Mouse (Mus musculus): ENCODE measurements around the gene Fen1. TPM values are rescaled to one million over a fixed set of nuclear protein-coding genes. Genes with fewer than 3 reads are reported as not detected.
A peak's percentile ranks its signal among the peaks of the same experiment; 100 is the strongest.

Gene Fen1
- polyA plus RNA-seq, 1 experiment from 2014 or later, result 83.6 TPM

DNA sequence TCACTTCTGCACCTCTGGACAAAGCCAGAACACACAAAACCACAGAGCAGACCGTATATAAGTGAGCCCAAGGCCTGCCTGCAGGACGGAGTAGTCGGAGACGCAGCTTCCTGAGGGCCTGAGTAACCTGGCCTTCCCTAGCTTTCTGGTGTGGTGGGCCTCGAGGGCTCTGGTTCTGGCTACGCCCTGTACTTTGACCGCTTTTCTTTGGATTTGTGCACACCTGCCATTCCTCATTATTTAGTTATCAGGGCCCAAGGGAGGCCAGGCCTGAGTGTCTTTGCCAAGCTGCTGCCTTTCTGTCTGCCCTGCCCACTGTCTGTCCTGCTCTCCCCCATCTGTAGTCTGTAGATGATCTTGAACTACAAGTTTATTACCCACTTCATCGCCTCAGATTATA, 14.0 kb downstream of the Fen1 start:
- peak overlapping the region; percentile 37; the same call in 1 of the 2 replicates for H3K27ac ChIP-seq (ENCODE audit: low read length)
- WGBS, result 79% methylated on average over 8 of the region's 8 CpGs
- no peak; the same call in 1 of the 2 replicates for ATAC-seq (ENCODE audit: insufficient read depth, low FRiP score)

DNA sequence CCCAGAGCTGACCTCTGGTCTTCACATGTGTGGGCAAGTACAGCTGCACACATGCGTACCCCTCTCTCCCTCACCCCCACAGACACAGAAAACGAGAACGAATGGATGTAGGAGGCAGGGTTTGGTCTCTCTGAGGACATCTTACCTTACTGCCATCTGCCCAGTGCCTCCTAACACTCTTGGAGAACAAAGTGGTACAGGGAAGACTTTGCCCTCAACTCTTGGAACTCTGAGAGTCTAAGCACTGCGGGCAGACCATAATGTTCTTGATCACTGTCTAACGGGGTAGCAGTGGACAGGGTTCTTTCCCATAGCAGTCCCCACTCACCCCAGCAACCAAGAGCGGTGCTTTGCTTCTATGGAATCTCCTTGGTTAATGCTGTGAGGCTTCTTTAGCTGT, 14.9 kb downstream of the Fen1 start:
- Histone ChIP-seq H3K4me3 (replicated peaks; ENCODE audit: low read length) (no peak overlapping the region), H3K27me3 (ENCODE audit: control insufficient read depth, insufficient read depth, low read length) (no peaks in the 10 kb centered on the region), H3K9me3 (replicated peaks; ENCODE audit: control insufficient read depth, low read length) (no peaks in the 10 kb centered on the region), H3K9ac (ENCODE audit: low read length) (no peak overlapping the region), H3K36me3 (ENCODE audit: control insufficient read depth, insufficient read depth, low read length) (peaks cover 24% of the 10 kb centered on the region), H3K4me1 (ENCODE audit: control insufficient read depth, insufficient read depth, low read length) (peaks cover 12% of the 10 kb centered on the region; the same call in 1 of the 2 replicates), H3K4me2 (ENCODE audit: low read depth, low read length) (no peak overlapping the region), H3K27ac (ENCODE audit: low read length) (no peak overlapping the region)
- WGBS, result 92% methylated on average over 6 of the region's 6 CpGs
- ATAC-seq (ENCODE audit: insufficient read depth, low FRiP score), result no peak

More for the DNA sequence above, 14.0 kb downstream of the Fen1 start:
- 0 out of 2 replicates have a peak, but pooled peaks cover 3% of the 10 kb centered on the region for H3K4me1 ChIP-seq (ENCODE audit: control insufficient read depth, insufficient read depth, low read length)
- no peak overlapping the region for H3K9ac ChIP-seq (ENCODE audit: low read length)
- no peak overlapping the region for H3K4me3 ChIP-seq (replicated peaks; ENCODE audit: low read length)
- H3K36me3 ChIP-seq (ENCODE audit: control insufficient read depth, insufficient read depth, low read length), result peaks cover 24% of the 10 kb centered on the region
- no peaks in the 10 kb centered on the region for H3K27me3 ChIP-seq (ENCODE audit: control insufficient read depth, insufficient read depth, low read length)
- H3K9me3 ChIP-seq (replicated peaks; ENCODE audit: control insufficient read depth, low read length), result no peaks in the 10 kb centered on the region
- no peak overlapping the region for H3K4me2 ChIP-seq (ENCODE audit: low read depth, low read length)

DNA sequence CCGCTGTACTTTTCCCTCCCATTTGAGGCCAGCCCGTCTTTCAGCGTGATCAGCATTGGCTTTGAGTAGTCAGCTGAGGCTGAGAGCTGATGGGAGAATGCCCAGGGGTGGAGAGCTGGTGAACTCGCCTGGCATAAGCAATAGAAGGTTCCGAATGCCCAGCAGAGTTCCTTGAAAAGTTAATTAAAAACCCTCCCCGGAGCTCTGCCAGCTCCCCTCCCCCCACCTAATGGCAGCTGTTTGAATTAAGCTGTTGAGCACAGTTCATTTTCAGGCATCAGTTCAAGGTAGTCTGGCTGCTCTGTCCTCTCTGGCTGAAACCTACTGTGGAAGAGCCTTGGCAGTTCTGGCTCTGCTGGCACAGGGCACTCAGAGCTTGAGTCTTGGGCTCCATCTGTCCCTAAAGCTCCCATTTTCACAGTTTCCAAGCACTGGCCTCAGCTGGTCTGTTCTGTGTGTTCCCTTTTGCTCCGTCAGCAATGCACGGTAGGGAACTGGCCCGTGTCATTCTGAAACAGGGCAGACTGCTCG, 15.6 kb downstream of the Fen1 start:
- Histone ChIP-seq H3K36me3 (ENCODE audit: control insufficient read depth, insufficient read depth, low read length) (peaks cover 20% of the 10 kb centered on the region), H3K27ac (ENCODE audit: low read length) (no peak overlapping the region)

DNA sequence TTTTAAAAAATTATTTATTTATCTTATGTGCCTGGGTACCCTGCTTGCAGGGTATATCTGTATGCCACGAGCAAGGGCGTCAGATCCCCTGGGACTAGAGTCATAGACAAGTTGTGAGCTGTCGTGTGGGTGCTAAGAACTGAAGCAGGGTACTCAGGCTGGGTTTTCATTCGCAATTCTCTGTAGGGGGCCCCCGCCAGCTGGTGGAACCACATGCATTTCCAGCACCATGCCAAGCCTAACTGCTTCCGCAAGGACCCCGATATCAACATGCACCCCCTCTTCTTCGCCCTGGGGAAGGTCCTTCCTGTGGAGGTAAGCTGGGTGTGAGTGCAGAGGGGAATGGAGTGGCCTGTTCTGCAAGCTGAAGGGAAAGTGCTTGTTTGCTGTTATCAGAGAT, 17.4 kb downstream of the Fen1 start:
- no peak overlapping the region for H3K4me3 ChIP-seq (replicated peaks; ENCODE audit: low read length)
- no peak overlapping the region for H3K9ac ChIP-seq (ENCODE audit: low read length)
- ATAC-seq (ENCODE audit: insufficient read depth, low FRiP score), result no peak
- peaks cover 20% of the 10 kb centered on the region for H3K36me3 ChIP-seq (ENCODE audit: control insufficient read depth, insufficient read depth, low read length)
- WGBS, result 90% methylated on average over 8 of the region's 8 CpGs
- H3K9me3 ChIP-seq (replicated peaks; ENCODE audit: control insufficient read depth, low read length), result no peaks in the 10 kb centered on the region
- H3K27ac ChIP-seq (ENCODE audit: low read length), result no peak overlapping the region
- peaks cover 20% of the 10 kb centered on the region; the same call in 1 of the 2 replicates for H3K4me1 ChIP-seq (ENCODE audit: control insufficient read depth, insufficient read depth, low read length)
- no peaks in the 10 kb centered on the region for H3K27me3 ChIP-seq (ENCODE audit: control insufficient read depth, insufficient read depth, low read length)
- no peak overlapping the region for H3K4me2 ChIP-seq (ENCODE audit: low read depth, low read length)

More for the DNA sequence above, 15.6 kb downstream of the Fen1 start:
- H3K4me2 ChIP-seq (ENCODE audit: low read depth, low read length), result no peak overlapping the region
- no peaks in the 10 kb centered on the region for H3K27me3 ChIP-seq (ENCODE audit: control insufficient read depth, insufficient read depth, low read length)
- ATAC-seq (ENCODE audit: insufficient read depth, low FRiP score), result no peak
- 87% methylated on average over 10 of the region's 10 CpGs for WGBS
- peaks cover 14% of the 10 kb centered on the region; the same call in 1 of the 2 replicates for H3K4me1 ChIP-seq (ENCODE audit: control insufficient read depth, insufficient read depth, low read length)
- no peak overlapping the region for H3K4me3 ChIP-seq (replicated peaks; ENCODE audit: low read length)
- H3K9ac ChIP-seq (ENCODE audit: low read length), result no peak overlapping the region
- no peaks in the 10 kb centered on the region for H3K9me3 ChIP-seq (replicated peaks; ENCODE audit: control insufficient read depth, low read length)

DNA sequence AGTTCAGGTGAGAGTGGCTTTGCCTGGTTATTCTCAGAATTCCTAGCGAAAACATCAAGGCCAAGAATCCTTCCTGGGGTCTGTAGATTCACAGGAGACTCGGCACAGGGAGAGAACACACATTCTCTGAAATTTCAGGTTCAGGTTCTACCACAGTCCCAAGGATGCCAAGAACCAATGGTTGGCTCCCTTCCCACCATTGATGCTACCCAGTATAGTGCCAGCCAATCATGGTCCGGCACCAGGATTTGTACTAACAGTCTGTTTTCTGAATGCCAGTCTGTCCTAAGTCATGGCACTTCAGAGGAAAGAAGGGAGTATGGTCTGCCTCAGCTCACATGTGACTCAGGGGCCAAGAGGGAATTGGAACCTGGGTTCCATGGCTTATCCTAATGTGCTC, 18.1 kb downstream of the Fen1 start:
- Histone ChIP-seq H3K27me3 (ENCODE audit: control insufficient read depth, insufficient read depth, low read length) (no peaks in the 10 kb centered on the region), H3K27ac (ENCODE audit: low read length) (no peak overlapping the region), H3K4me2 (ENCODE audit: low read depth, low read length) (no peak overlapping the region), H3K4me1 (ENCODE audit: control insufficient read depth, insufficient read depth, low read length) (peaks cover 20% of the 10 kb centered on the region; the same call in 1 of the 2 replicates), H3K9me3 (replicated peaks; ENCODE audit: control insufficient read depth, low read length) (no peaks in the 10 kb centered on the region), H3K36me3 (ENCODE audit: control insufficient read depth, insufficient read depth, low read length) (peaks cover 20% of the 10 kb centered on the region), H3K4me3 (replicated peaks; ENCODE audit: low read length) (no peak overlapping the region), H3K9ac (ENCODE audit: low read length) (no peak overlapping the region)
- 97% methylated on average over 3 of the region's 3 CpGs for WGBS
- ATAC-seq (ENCODE audit: insufficient read depth, low FRiP score), result no peak

DNA sequence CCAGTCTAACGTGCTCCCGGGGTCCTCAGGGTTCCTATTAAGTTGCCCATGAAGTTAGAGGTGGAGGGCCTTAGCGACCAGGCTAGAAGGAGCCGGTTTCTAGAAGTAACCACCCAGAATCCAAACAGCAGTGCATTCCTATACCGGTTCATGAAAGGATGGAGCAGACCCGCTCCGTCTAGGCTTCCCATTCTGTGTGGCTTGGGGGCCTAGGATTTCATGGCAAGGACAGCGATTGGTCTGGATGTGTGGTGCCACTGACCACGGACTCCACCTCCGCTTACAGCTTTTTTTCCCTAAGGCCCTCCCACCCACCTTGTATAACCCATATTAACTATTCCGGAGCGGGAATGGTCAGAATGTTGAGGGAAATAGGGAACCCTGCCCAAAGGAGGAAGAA, 19.9 kb downstream of the Fen1 start:
- H3K4me1 ChIP-seq (ENCODE audit: control insufficient read depth, insufficient read depth, low read length), result peaks cover 20% of the 10 kb centered on the region; the same call in 1 of the 2 replicates
- peak; percentile 35; the same call in 1 of the 2 replicates for ATAC-seq (ENCODE audit: insufficient read depth, low FRiP score)
- peak overlapping the region; percentile 76 for H3K4me2 ChIP-seq (ENCODE audit: low read depth, low read length)
- peak overlapping the region; percentile 61 for H3K4me3 ChIP-seq (replicated peaks; ENCODE audit: low read length)
- WGBS, result 5% methylated on average over 12 of the region's 12 CpGs
- no peaks in the 10 kb centered on the region for H3K27me3 ChIP-seq (ENCODE audit: control insufficient read depth, insufficient read depth, low read length)
- H3K9ac ChIP-seq (ENCODE audit: low read length), result peak overlapping the region; percentile 78
- H3K36me3 ChIP-seq (ENCODE audit: control insufficient read depth, insufficient read depth, low read length), result peaks cover 17% of the 10 kb centered on the region
- no peaks in the 10 kb centered on the region for H3K9me3 ChIP-seq (replicated peaks; ENCODE audit: control insufficient read depth, low read length)
- peak overlapping the region; percentile 81 for H3K27ac ChIP-seq (ENCODE audit: low read length)

DNA sequence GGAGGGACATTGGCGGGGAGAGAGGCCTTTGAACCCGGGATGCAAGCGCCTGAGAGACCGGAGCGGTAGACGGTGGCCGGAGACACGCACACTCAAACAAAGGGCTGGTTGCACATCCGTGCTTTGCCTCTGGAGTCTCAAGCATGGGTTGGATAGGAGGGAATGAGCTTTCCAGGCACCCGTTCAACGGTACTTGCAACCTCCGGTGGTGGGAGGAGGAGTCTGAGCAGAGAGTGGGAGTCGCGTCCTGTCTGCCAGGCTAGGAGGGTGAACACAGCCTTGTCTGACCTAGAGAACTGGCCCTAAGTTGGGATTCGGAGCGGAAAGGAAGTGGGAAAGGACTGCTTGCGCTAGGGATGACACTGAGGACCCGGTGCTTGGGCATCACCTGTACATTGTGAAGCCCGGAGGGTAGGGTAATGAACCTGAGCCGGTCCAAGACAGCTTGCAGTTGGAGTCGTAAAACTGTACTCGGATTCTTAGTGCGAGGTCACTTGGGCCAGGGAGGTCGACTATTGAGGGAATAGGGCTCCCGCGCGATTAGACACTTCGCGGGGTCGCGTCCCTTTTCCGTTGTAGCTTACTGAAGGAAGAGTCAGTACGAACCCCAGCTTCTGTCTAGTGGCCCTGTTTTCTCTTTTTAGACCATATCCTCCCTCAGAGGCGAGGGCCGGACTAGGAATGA, 20.5 kb downstream of the Fen1 start:
- H3K27ac ChIP-seq (ENCODE audit: low read length), result peak overlapping the region; percentile 81
- WGBS, result under 1% methylated on average over 35 of the region's 35 CpGs
- H3K4me3 ChIP-seq (replicated peaks; ENCODE audit: low read length), result peak overlapping the region; percentile 61

DNA sequence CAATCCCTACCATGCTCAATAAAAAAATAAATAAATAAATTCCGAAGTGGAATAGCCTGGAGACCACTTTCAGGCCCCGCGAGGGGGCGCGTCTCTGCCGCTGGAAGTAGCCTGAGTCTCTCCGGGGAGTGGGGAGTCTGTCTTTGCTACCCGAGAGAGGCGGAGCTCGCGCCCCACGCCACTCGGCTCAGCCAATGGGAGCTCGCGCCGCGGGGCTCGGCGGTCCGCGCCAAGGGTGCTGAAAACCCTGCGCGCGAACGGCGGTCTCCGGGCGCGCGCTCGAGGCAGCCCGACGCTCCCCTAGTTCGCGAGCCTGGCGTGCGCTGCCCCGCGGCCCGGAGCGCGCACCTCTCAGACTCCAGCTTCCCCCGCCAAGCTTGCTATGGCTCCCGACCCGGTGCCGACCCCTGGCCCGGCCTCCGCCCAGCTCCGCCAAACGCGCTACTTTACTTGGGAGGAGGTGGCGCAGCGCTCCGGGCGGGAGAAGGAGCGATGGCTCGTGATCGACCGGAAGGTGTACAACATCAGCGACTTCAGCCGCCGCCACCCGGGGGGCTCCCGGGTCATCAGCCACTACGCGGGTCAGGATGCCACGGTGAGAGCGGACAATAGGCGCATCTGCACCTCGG, 21.2 kb downstream of the Fen1 start, which contains the start of gene Fads1:
Gene Fads1, plus strand, starts transcription at position 219 of the 629 bp plus-strand sequence.
- H3K9ac ChIP-seq (ENCODE audit: low read length), result peak within 1 kb of the TSS; percentile 78
- peak within 1 kb of the TSS; percentile 76 for H3K4me2 ChIP-seq (ENCODE audit: low read depth, low read length)
- H3K4me3 ChIP-seq (replicated peaks; ENCODE audit: low read length), result peak within 1 kb of the TSS; percentile 61
- peak within 1 kb of the TSS; percentile 81 for H3K27ac ChIP-seq (ENCODE audit: low read length)
- H3K4me1 ChIP-seq (ENCODE audit: control insufficient read depth, insufficient read depth, low read length), result peaks cover 20% of the 10 kb centered on the region; the same call in 1 of the 2 replicates
- H3K27me3 ChIP-seq (ENCODE audit: control insufficient read depth, insufficient read depth, low read length), result no peaks in the 10 kb centered on the region
- H3K9me3 ChIP-seq (replicated peaks; ENCODE audit: control insufficient read depth, low read length), result no peaks in the 10 kb centered on the region
- ATAC-seq (ENCODE audit: insufficient read depth, low FRiP score), result peak; percentile 97
- WGBS, result under 1% methylated on average over 70 of the region's 70 CpGs
- H3K36me3 ChIP-seq (ENCODE audit: control insufficient read depth, insufficient read depth, low read length), result peaks cover 6% of the 10 kb centered on the region; the same call in 1 of the 2 replicates

More for the DNA sequence above, 20.5 kb downstream of the Fen1 start:
- no peaks in the 10 kb centered on the region for H3K9me3 ChIP-seq (replicated peaks; ENCODE audit: control insufficient read depth, low read length)
- H3K27me3 ChIP-seq (ENCODE audit: control insufficient read depth, insufficient read depth, low read length), result no peaks in the 10 kb centered on the region
- peaks cover 11% of the 10 kb centered on the region for H3K36me3 ChIP-seq (ENCODE audit: control insufficient read depth, insufficient read depth, low read length)
- peak overlapping the region; percentile 76 for H3K4me2 ChIP-seq (ENCODE audit: low read depth, low read length)
- peaks cover 20% of the 10 kb centered on the region; the same call in 1 of the 2 replicates for H3K4me1 ChIP-seq (ENCODE audit: control insufficient read depth, insufficient read depth, low read length)
- peak overlapping the region; percentile 78 for H3K9ac ChIP-seq (ENCODE audit: low read length)
- peak; percentile 63; the same call in 1 of the 2 replicates for ATAC-seq (ENCODE audit: insufficient read depth, low FRiP score)

DNA sequence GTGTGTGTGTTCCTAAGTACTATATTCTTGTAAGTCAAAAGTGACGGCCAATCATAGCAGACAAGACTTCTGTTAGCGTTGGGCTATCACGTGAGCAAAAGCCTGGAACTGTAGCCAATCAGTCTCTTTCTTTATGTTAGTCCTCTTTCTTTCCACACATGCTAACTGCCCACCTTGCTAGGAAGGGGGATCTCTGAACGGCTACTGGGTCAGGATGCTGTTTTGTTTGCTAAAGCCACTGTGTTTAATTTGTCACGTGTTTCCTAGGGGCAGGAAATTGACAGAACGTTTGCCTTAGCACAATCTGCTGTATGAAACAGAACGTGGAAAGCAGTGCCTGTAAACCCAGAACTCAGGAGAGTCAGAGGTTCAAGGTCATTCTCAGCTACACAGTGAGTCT, 21.8 kb downstream of the Fen1 start:
- WGBS, result 31% methylated on average over 7 of the region's 7 CpGs
- H3K27ac ChIP-seq (ENCODE audit: low read length), result peak overlapping the region; percentile 63; the same call in 1 of the 2 replicates

More for the DNA sequence above, 21.8 kb downstream of the Fen1 start:
- Histone ChIP-seq H3K9me3 (replicated peaks; ENCODE audit: control insufficient read depth, low read length) (no peaks in the 10 kb centered on the region), H3K4me2 (ENCODE audit: low read depth, low read length) (peak overlapping the region; percentile 76), H3K36me3 (ENCODE audit: control insufficient read depth, insufficient read depth, low read length) (peaks cover 6% of the 10 kb centered on the region; the same call in 1 of the 2 replicates), H3K4me3 (replicated peaks; ENCODE audit: low read length) (peak overlapping the region; percentile 61), H3K9ac (ENCODE audit: low read length) (peak overlapping the region; percentile 62), H3K27me3 (ENCODE audit: control insufficient read depth, insufficient read depth, low read length) (no peaks in the 10 kb centered on the region), H3K4me1 (ENCODE audit: control insufficient read depth, insufficient read depth, low read length) (peaks cover 20% of the 10 kb centered on the region; the same call in 1 of the 2 replicates)
- ATAC-seq (ENCODE audit: insufficient read depth, low FRiP score), result no peak

Data from stomach, embryonic 16.5 days (tissue).